Mouse (Mus musculus) yolk sac, embryonic 10.5 days (tissue): Measurements from ENCODE around the gene Hils1.
A peak's percentile ranks its signal among the peaks of the same experiment; 100 is the strongest.
"Not testable (repeated sequence)": the region's sequence is repeated elsewhere in the genome, so short reads cannot be mapped to it uniquely, and the experiment has no call there.

Experiments
- DNase-seq: peaks from one replicate; pipeline ENCODE4 v3.0.0-alpha.2; 2017; ENCODE audit warnings: low spot score

Gene Hils1

GRCm38 (mm10) chr11:95004136-95004936 is 36.9 kb downstream of the Hils1 start:
- DNase-seq, result peak; percentile 58

- no peak for DNase-seq
These were observed 37.5 kb downstream of the Hils1 start for GRCm38 (mm10) chr11:95004937-95005198.

GRCm38 (mm10) chr11:95006038-95006437 is 38.6 kb downstream of the Hils1 start:
- DNase-seq, result no peak

GRCm38 (mm10) chr11:95006525-95007219 is 39.3 kb downstream of the Hils1 start:
- peak; percentile 75 for DNase-seq

- no peak for DNase-seq
These were observed 40.0 kb downstream of the Hils1 start for GRCm38 (mm10) chr11:95007418-95007817.

- DNase-seq, result no peak
These were observed 41.6 kb downstream of the Hils1 start for GRCm38 (mm10) chr11:95008661-95009628.

- DNase-seq, result peak; percentile 68
These were observed 42.2 kb downstream of the Hils1 start, which contains the start of gene Samd14 for GRCm38 (mm10) chr11:95009629-95010014. Gene Samd14, plus strand, starts transcription at chr11:95009879.

GRCm38 (mm10) chr11:95010141-95010739 is 42.8 kb downstream of the Hils1 start:
- peak; percentile 22 for DNase-seq

GRCm38 (mm10) chr11:95010841-95011403 is 43.5 kb downstream of the Hils1 start:
- DNase-seq, result not testable (repeated sequence)

GRCm38 (mm10) chr11:95011416-95011815 is 44.0 kb downstream of the Hils1 start:
- no peak for DNase-seq

- DNase-seq, result peak; percentile 48
These were observed 44.7 kb downstream of the Hils1 start for GRCm38 (mm10) chr11:95012075-95012474.

- no peak for DNase-seq
These were observed 45.1 kb downstream of the Hils1 start for GRCm38 (mm10) chr11:95012487-95012886.

- no peak for DNase-seq
These were observed 48.1 kb downstream of the Hils1 start for GRCm38 (mm10) chr11:95015484-95015883.
